Mouse (Mus musculus) heart, embryonic 11.5 days (tissue): ENCODE data around the gene Esrra. TPM values are rescaled to one million over a fixed set of nuclear protein-coding genes. Genes with fewer than 3 reads are reported as not detected.
A peak's percentile ranks its signal among the peaks of the same experiment; 100 is the strongest.

ENCODE experiments used
- ATAC-seq: fragments of 200-750 bp; cut with Nextera tagmentation; replicated peaks from 2 replicates; pipeline ENCODE4 v1.8.0; 2017; ENCODE audit warnings: moderate library complexity; ENCODE audit not compliant: insufficient number of reproducible peaks, low FRiP score, low TSS enrichment
- H3K27ac ChIP-seq: fragments of 300-500 bp; sonication (generic); 2 replicates; pipeline ENCODE4 v1.5.1; 2014; ENCODE audit warnings: mild to moderate bottlenecking, low read depth, low read length
- H3K27me3 ChIP-seq: fragments of 300-500 bp; sonication (generic); 2 replicates; pipeline ENCODE4 v1.6.1; 2014; ENCODE audit warnings: mild to moderate bottlenecking, low read length, mixed read lengths; ENCODE audit not compliant: control insufficient read depth, insufficient read depth
- H3K36me3 ChIP-seq: fragments of 300-500 bp; sonication (generic); 2 replicates; pipeline ENCODE4 v1.6.1; 2014; ENCODE audit warnings: mild to moderate bottlenecking, low read length, moderate library complexity, mixed read lengths; ENCODE audit not compliant: control insufficient read depth, insufficient read depth
- H3K4me1 ChIP-seq: fragments of 300-500 bp; sonication (generic); 2 replicates; pipeline ENCODE4 v1.6.1; 2014; ENCODE audit warnings: low read length; ENCODE audit not compliant: control insufficient read depth, insufficient read depth
- H3K4me2 ChIP-seq: fragments of 300-500 bp; sonication (generic); 2 replicates; pipeline ENCODE4 v1.6.1; 2014; ENCODE audit warnings: mild to moderate bottlenecking, moderate library complexity
- H3K4me3 ChIP-seq: fragments of 300-500 bp; sonication (generic); 2 replicates; pipeline ENCODE4 v1.5.1; 2014; ENCODE audit warnings: low read depth, low read length
- H3K9ac ChIP-seq: fragments of 300-500 bp; sonication (generic); 2 replicates; pipeline ENCODE4 v1.6.1; 2014; ENCODE audit warnings: mild to moderate bottlenecking, low read depth, low read length, moderate library complexity
- H3K9me3 ChIP-seq: fragments of 300-500 bp; sonication (generic); replicated peaks from 2 replicates; pipeline ENCODE4 v1.6.1; 2016; ENCODE audit warnings: low read length; ENCODE audit not compliant: control insufficient read depth
- WGBS: fragments of 180-500 bp; shearing (Covaris S2); extraction: QIAGEN DNeasy Blood & Tissue Kit; methylation state at CpG from one replicate; pipeline ENCODE4 v1.1.7; 2014; ENCODE audit not compliant: insufficient replicate concordance; 5-methylcytosine and 5-hydroxymethylcytosine counted together
- polyA plus RNA-seq: library from polyadenylated mRNA; unstranded; fragments of >200 nt; fragmentation: Nextera tagmentation; extraction: Ambion mirVana; gene quantifications from 2 replicates; pipeline ENCODE4 v1.2.1, GENCODE M21; 2014

The Esrra gene
- polyA plus RNA-seq, 1 experiment from 2014 or later = 10.5 TPM

- Histone ChIP-seq H3K9ac (no peak overlapping the region), H3K4me3 (no peak overlapping the region), H3K27me3 (peaks cover 34% of the 10 kb centered on the region), H3K9me3 (no peaks in the 10 kb centered on the region), H3K4me2 (no peak overlapping the region), H3K36me3 (no peaks in the 10 kb centered on the region), H3K4me1 (peaks cover 21% of the 10 kb centered on the region), H3K27ac (no peak overlapping the region)
- no peak for ATAC-seq
- 74% methylated on average over 16 of the region's 16 CpGs for WGBS
Measured at GRCm38 (mm10) chr19:6937541-6938465, 16.2 kb upstream of the Esrra start.

GRCm38 (mm10) chr19:6936299-6936698 is 14.7 kb upstream of the Esrra start:
- Histone ChIP-seq H3K4me3 (no peak overlapping the region), H3K27ac (no peak overlapping the region), H3K9me3 (no peaks in the 10 kb centered on the region), H3K36me3 (no peaks in the 10 kb centered on the region), H3K27me3 (peaks cover 48% of the 10 kb centered on the region), H3K4me1 (peaks cover 18% of the 10 kb centered on the region), H3K9ac (no peak overlapping the region), H3K4me2 (no peak overlapping the region)
- no peak for ATAC-seq
- 16% methylated on average over 3 of the region's 3 CpGs for WGBS

GRCm38 (mm10) chr19:6934195-6934977 is 12.8 kb upstream of the Esrra start, which contains the start of gene Kcnk4:
Kcnk4 (minus strand) TSS chr19:6934515.
- Histone ChIP-seq H3K4me1 (peaks cover 8% of the 10 kb centered on the region), H3K36me3 (no peaks in the 10 kb centered on the region), H3K9ac (peak within 1 kb of the TSS; percentile 52), H3K4me2 (peak within 1 kb of the TSS; percentile 69), H3K27ac (no peak within 1 kb of the TSS), H3K9me3 (no peaks in the 10 kb centered on the region), H3K27me3 (peaks cover 62% of the 10 kb centered on the region), H3K4me3 (peak within 1 kb of the TSS; percentile 43)
- WGBS = 15% methylated on average over 21 of the region's 23 CpGs
- no peak for ATAC-seq

GRCm38 (mm10) chr19:6933436-6934194 is 12.0 kb upstream of the Esrra start:
- Histone ChIP-seq H3K27ac (no peak overlapping the region), H3K9me3 (no peaks in the 10 kb centered on the region)
- no peak for ATAC-seq

GRCm38 (mm10) chr19:6933102-6933435 is 11.5 kb upstream of the Esrra start:
- H3K4me2 ChIP-seq = peak overlapping the region; percentile 69
- 12% methylated on average over 4 of the region's 4 CpGs for WGBS
- ATAC-seq = no peak
- H3K9me3 ChIP-seq = no peaks in the 10 kb centered on the region
- no peaks in the 10 kb centered on the region for H3K36me3 ChIP-seq
- peaks cover 8% of the 10 kb centered on the region for H3K4me1 ChIP-seq
- H3K27me3 ChIP-seq = peaks cover 71% of the 10 kb centered on the region
- no peak overlapping the region for H3K27ac ChIP-seq
- H3K9ac ChIP-seq = no peak overlapping the region
- peak overlapping the region; percentile 43; the same call in 1 of the 2 replicates for H3K4me3 ChIP-seq

More at GRCm38 (mm10) chr19:6933436-6934194, 12.0 kb upstream of the Esrra start:
- Histone ChIP-seq H3K4me2 (peak overlapping the region; percentile 69), H3K36me3 (no peaks in the 10 kb centered on the region), H3K9ac (peak overlapping the region; percentile 52), H3K4me1 (peaks cover 8% of the 10 kb centered on the region), H3K27me3 (peaks cover 67% of the 10 kb centered on the region), H3K4me3 (peak overlapping the region; percentile 43)
- WGBS = 5% methylated on average over 58 of the region's 58 CpGs

- Histone ChIP-seq H3K9ac (no peak overlapping the region), H3K4me2 (no peak overlapping the region), H3K27ac (no peak overlapping the region), H3K4me3 (no peak overlapping the region), H3K4me1 (peaks cover 8% of the 10 kb centered on the region), H3K36me3 (no peaks in the 10 kb centered on the region), H3K27me3 (peaks cover 81% of the 10 kb centered on the region), H3K9me3 (no peaks in the 10 kb centered on the region)
- 50% methylated on average over 1 of the region's 1 CpGs for WGBS
- no peak for ATAC-seq
Measured at GRCm38 (mm10) chr19:6932018-6932417, 10.4 kb upstream of the Esrra start.

GRCm38 (mm10) chr19:6931002-6931401 is 9.4 kb upstream of the Esrra start:
- ATAC-seq = no peak
- Histone ChIP-seq H3K9ac (no peak overlapping the region), H3K4me3 (no peak overlapping the region), H3K4me2 (no peak overlapping the region), H3K27me3 (peaks cover 88% of the 10 kb centered on the region), H3K4me1 (peaks cover 8% of the 10 kb centered on the region), H3K9me3 (no peaks in the 10 kb centered on the region), H3K27ac (no peak overlapping the region), H3K36me3 (no peaks in the 10 kb centered on the region)
- WGBS = 0% methylated on average over 1 of the region's 2 CpGs

- H3K27me3 ChIP-seq = peaks cover 85% of the 10 kb centered on the region
- no peak overlapping the region for H3K4me3 ChIP-seq
- no peaks in the 10 kb centered on the region for H3K9me3 ChIP-seq
- H3K4me2 ChIP-seq = no peak overlapping the region
- no peak overlapping the region for H3K27ac ChIP-seq
- H3K9ac ChIP-seq = no peak overlapping the region
- no peak for ATAC-seq
- 18% methylated on average over 9 of the region's 9 CpGs for WGBS
- H3K4me1 ChIP-seq = peaks cover 7% of the 10 kb centered on the region; the same call in 1 of the 2 replicates
- H3K36me3 ChIP-seq = no peaks in the 10 kb centered on the region
Measured at GRCm38 (mm10) chr19:6928080-6928479, 6.5 kb upstream of the Esrra start.
